Mouse (Mus musculus) kidney, adult 2 months (tissue): ENCODE measurements at regions not wholly inside any gene's neighbourhood (a gene's known extent, or its start where the extent isn't known, plus 50 kb on each side); places are given as distances from the start of the nearest gene placed in this dataset.

Experiments
- CTCF ChIP-seq: fragments of 200-500 bp; conservative IDR thresholded peaks from 2 replicates; pipeline ENCODE4 v1.5.1; 2011; ENCODE audit warnings: low read depth, mild to moderate bottlenecking, control low read depth, low read length, moderate library complexity, mixed read lengths; ENCODE audit not compliant: insufficient read depth, insufficient read length
- POLR2A ChIP-seq: fragments of 200-500 bp; IDR thresholded peaks from one replicate; pipeline ENCODE4 v1.6.1; 2011; ENCODE audit warnings: low read depth, low read length, control low read depth

- TF ChIP-seq CTCF = no peak
- TF ChIP-seq POLR2A = no peak
These were observed 420.8 kb downstream of the Sox2 start for GRCm38 (mm10) chr3:35071046-35071445.
